Mouse (Mus musculus): Measurements from ENCODE around the gene Aig1. TPM values are rescaled to one million over a fixed set of nuclear protein-coding genes. Genes with fewer than 3 reads are reported as not detected.
A peak's percentile ranks its signal among the peaks of the same experiment; 100 is the strongest.

The Aig1 gene
- polyA plus RNA-seq, 1 experiment from 2014 or later, result 29.1 TPM

GRCm38 (mm10) chr10:13874301-13875037, 5.7 kb upstream of the Aig1 start:
- WGBS, result 80% methylated on average over 10 of the region's 10 CpGs
- H3K4me2 ChIP-seq (replicated peaks), result no peak overlapping the region
- H3K4me1 ChIP-seq, result no peaks in the 10 kb centered on the region
- H3K36me3 ChIP-seq, result no peaks in the 10 kb centered on the region
- no peaks in the 10 kb centered on the region for H3K27me3 ChIP-seq
- no peak overlapping the region for H3K9ac ChIP-seq
- no peak overlapping the region for H3K27ac ChIP-seq
- no peak overlapping the region for H3K4me3 ChIP-seq
- no peak for ATAC-seq (ENCODE audit: insufficient number of reproducible peaks, insufficient read depth, low FRiP score, low TSS enrichment)
- no peaks in the 10 kb centered on the region for H3K9me3 ChIP-seq

- Histone ChIP-seq H3K27me3 (no peaks in the 10 kb centered on the region), H3K36me3 (no peaks in the 10 kb centered on the region), H3K27ac (no peak overlapping the region), H3K4me3 (no peak overlapping the region), H3K9me3 (no peaks in the 10 kb centered on the region), H3K9ac (no peak overlapping the region), H3K4me2 (replicated peaks) (no peak overlapping the region), H3K4me1 (no peaks in the 10 kb centered on the region; the same call in 1 of the 2 replicates)
- no peak for ATAC-seq (ENCODE audit: insufficient number of reproducible peaks, insufficient read depth, low FRiP score, low TSS enrichment)
- 80% methylated on average over 3 of the region's 3 CpGs for WGBS
These were observed 1.8 kb upstream of the Aig1 start for GRCm38 (mm10) chr10:13870531-13870930.

- no peaks in the 10 kb centered on the region for H3K36me3 ChIP-seq
- WGBS, result 31% methylated on average over 13 of the region's 13 CpGs
- no peaks in the 10 kb centered on the region for H3K9me3 ChIP-seq
- H3K27me3 ChIP-seq, result no peaks in the 10 kb centered on the region
- H3K4me2 ChIP-seq (replicated peaks), result peak overlapping the region; percentile 73
- no peaks in the 10 kb centered on the region; the same call in 1 of the 2 replicates for H3K4me1 ChIP-seq
- H3K27ac ChIP-seq, result no peak overlapping the region
- H3K4me3 ChIP-seq, result peak overlapping the region; percentile 67
- no peak for ATAC-seq (ENCODE audit: insufficient number of reproducible peaks, insufficient read depth, low FRiP score, low TSS enrichment)
- peak overlapping the region; percentile 64; the same call in 1 of the 2 replicates for H3K9ac ChIP-seq
These were observed 699 bp upstream of the Aig1 start for GRCm38 (mm10) chr10:13869322-13870035.

- H3K4me2 ChIP-seq (replicated peaks), result no peak overlapping the region
- H3K27me3 ChIP-seq, result no peaks in the 10 kb centered on the region
- H3K4me1 ChIP-seq, result peaks cover 3% of the 10 kb centered on the region
- H3K9me3 ChIP-seq, result no peaks in the 10 kb centered on the region
- WGBS, result 44% methylated on average over 4 of the region's 4 CpGs
- H3K4me3 ChIP-seq, result no peak overlapping the region
- H3K27ac ChIP-seq, result no peak overlapping the region
- no peak for ATAC-seq (ENCODE audit: insufficient number of reproducible peaks, insufficient read depth, low FRiP score, low TSS enrichment)
- H3K36me3 ChIP-seq, result no peaks in the 10 kb centered on the region
- H3K9ac ChIP-seq, result no peak overlapping the region
These were observed 2.4 kb downstream of the Aig1 start for GRCm38 (mm10) chr10:13866391-13866790.

GRCm38 (mm10) chr10:13861115-13861909, 7.5 kb downstream of the Aig1 start:
- H3K27me3 ChIP-seq, result no peaks in the 10 kb centered on the region
- no peak overlapping the region for H3K4me3 ChIP-seq
- no peaks in the 10 kb centered on the region for H3K9me3 ChIP-seq
- peak overlapping the region; percentile 31 for H3K4me2 ChIP-seq (replicated peaks)
- no peak overlapping the region for H3K9ac ChIP-seq
- no peak overlapping the region for H3K27ac ChIP-seq
- H3K36me3 ChIP-seq, result no peaks in the 10 kb centered on the region
- 18% methylated on average over 11 of the region's 11 CpGs for WGBS
- H3K4me1 ChIP-seq, result peaks cover 8% of the 10 kb centered on the region
- ATAC-seq (ENCODE audit: insufficient number of reproducible peaks, insufficient read depth, low FRiP score, low TSS enrichment), result peak; percentile 75; the same call in 1 of the 2 replicates

- no peak overlapping the region for H3K27ac ChIP-seq
- no peak overlapping the region for H3K9ac ChIP-seq
- 78% methylated on average over 7 of the region's 7 CpGs for WGBS
- no peaks in the 10 kb centered on the region for H3K27me3 ChIP-seq
- no peak overlapping the region for H3K4me3 ChIP-seq
- no peaks in the 10 kb centered on the region for H3K36me3 ChIP-seq
- H3K4me1 ChIP-seq, result peaks cover 6% of the 10 kb centered on the region
- no peaks in the 10 kb centered on the region for H3K9me3 ChIP-seq
- ATAC-seq (ENCODE audit: insufficient number of reproducible peaks, insufficient read depth, low FRiP score, low TSS enrichment), result no peak
- no peak overlapping the region for H3K4me2 ChIP-seq (replicated peaks)
These were observed 12.3 kb downstream of the Aig1 start for GRCm38 (mm10) chr10:13856438-13856837.

- no peaks in the 10 kb centered on the region for H3K36me3 ChIP-seq
- no peak overlapping the region for H3K9ac ChIP-seq
- H3K4me2 ChIP-seq (replicated peaks), result no peak overlapping the region
- H3K4me3 ChIP-seq, result no peak overlapping the region
- peaks cover 1% of the 10 kb centered on the region; the same call in 1 of the 2 replicates for H3K4me1 ChIP-seq
- no peak for ATAC-seq (ENCODE audit: insufficient number of reproducible peaks, insufficient read depth, low FRiP score, low TSS enrichment)
- WGBS, result 93% methylated on average over 7 of the region's 7 CpGs
- H3K27me3 ChIP-seq, result no peaks in the 10 kb centered on the region
- H3K27ac ChIP-seq, result no peak overlapping the region
- H3K9me3 ChIP-seq, result no peaks in the 10 kb centered on the region
These were observed 12.8 kb downstream of the Aig1 start for GRCm38 (mm10) chr10:13855969-13856368.

- WGBS, result 90% methylated on average over 3 of the region's 3 CpGs
- Histone ChIP-seq H3K4me3 (no peak overlapping the region), H3K9ac (no peak overlapping the region), H3K4me2 (replicated peaks) (no peak overlapping the region), H3K9me3 (no peaks in the 10 kb centered on the region), H3K36me3 (no peaks in the 10 kb centered on the region), H3K27ac (no peak overlapping the region), H3K27me3 (no peaks in the 10 kb centered on the region), H3K4me1 (no peaks in the 10 kb centered on the region)
- ATAC-seq (ENCODE audit: insufficient number of reproducible peaks, insufficient read depth, low FRiP score, low TSS enrichment), result no peak
These were observed 13.7 kb downstream of the Aig1 start for GRCm38 (mm10) chr10:13855111-13855510.

- no peak for ATAC-seq (ENCODE audit: insufficient number of reproducible peaks, insufficient read depth, low FRiP score, low TSS enrichment)
- Histone ChIP-seq H3K9ac (no peak overlapping the region), H3K27me3 (no peaks in the 10 kb centered on the region), H3K4me1 (0 out of 2 replicates have a peak, but pooled peaks cover 4% of the 10 kb centered on the region), H3K9me3 (no peaks in the 10 kb centered on the region), H3K4me2 (replicated peaks) (no peak overlapping the region), H3K27ac (no peak overlapping the region), H3K36me3 (no peaks in the 10 kb centered on the region), H3K4me3 (no peak overlapping the region)
- WGBS, result 34% methylated on average over 3 of the region's 3 CpGs
These were observed 18.7 kb downstream of the Aig1 start for GRCm38 (mm10) chr10:13850071-13850470.

GRCm38 (mm10) chr10:13849205-13849604, 19.6 kb downstream of the Aig1 start:
- ATAC-seq (ENCODE audit: insufficient number of reproducible peaks, insufficient read depth, low FRiP score, low TSS enrichment), result no peak
- Histone ChIP-seq H3K27ac (no peak overlapping the region), H3K27me3 (no peaks in the 10 kb centered on the region), H3K9ac (no peak overlapping the region), H3K4me2 (replicated peaks) (no peak overlapping the region), H3K4me3 (no peak overlapping the region), H3K9me3 (no peaks in the 10 kb centered on the region), H3K4me1 (0 out of 2 replicates have a peak, but pooled peaks cover 4% of the 10 kb centered on the region), H3K36me3 (no peaks in the 10 kb centered on the region)
- 44% methylated on average over 2 of the region's 2 CpGs for WGBS

GRCm38 (mm10) chr10:13844864-13845263, 23.9 kb downstream of the Aig1 start:
- no peaks in the 10 kb centered on the region for H3K36me3 ChIP-seq
- H3K4me3 ChIP-seq, result no peak overlapping the region
- no peak for ATAC-seq (ENCODE audit: insufficient number of reproducible peaks, insufficient read depth, low FRiP score, low TSS enrichment)
- no peaks in the 10 kb centered on the region for H3K9me3 ChIP-seq
- 0 out of 2 replicates have a peak, but pooled peaks cover 4% of the 10 kb centered on the region for H3K4me1 ChIP-seq
- H3K4me2 ChIP-seq (replicated peaks), result no peak overlapping the region
- no peak overlapping the region for H3K27ac ChIP-seq
- H3K9ac ChIP-seq, result no peak overlapping the region
- no peaks in the 10 kb centered on the region for H3K27me3 ChIP-seq
- 86% methylated on average over 4 of the region's 4 CpGs for WGBS
